Mouse (Mus musculus): Measurements from ENCODE around the gene Gm20604. TPM values are rescaled to one million over a fixed set of nuclear protein-coding genes. Genes with fewer than 3 reads are reported as not detected.
A peak's percentile ranks its signal among the peaks of the same experiment; 100 is the strongest.

Gene Gm20604
- polyA plus RNA-seq, 1 experiment from 2014 or later = 16.8 TPM

DNA sequence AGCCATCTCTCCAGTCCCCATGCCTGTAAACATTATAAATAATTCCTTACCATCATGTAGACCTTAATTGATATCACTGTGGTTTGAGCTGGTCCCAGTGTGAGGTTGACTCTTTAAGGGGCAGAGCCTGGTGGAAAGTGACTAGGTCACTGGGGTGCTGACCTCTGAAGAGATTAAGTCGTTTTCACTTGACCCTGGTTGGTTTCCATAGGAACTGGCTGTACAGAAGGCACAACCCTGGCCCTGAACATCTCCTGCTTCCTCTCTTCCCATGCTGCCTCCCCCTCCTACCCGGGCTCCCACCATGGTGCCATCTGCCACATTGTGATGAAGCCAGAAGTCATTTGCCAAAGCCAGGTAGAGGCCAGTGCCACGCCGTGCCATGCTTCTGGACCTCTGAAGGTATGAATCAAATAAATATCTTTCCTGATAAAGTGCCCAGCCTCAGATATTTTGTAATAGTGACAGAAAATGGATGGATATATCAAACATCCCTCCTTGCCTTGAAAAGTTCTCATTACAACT is 47.6 kb downstream of the Gm20604 start:
- no peak overlapping the region for H3K9ac ChIP-seq (ENCODE audit: low read length)
- no peaks in the 10 kb centered on the region for H3K9me3 ChIP-seq (ENCODE audit: control insufficient read depth, low read length)
- peaks cover 6 to 9% of the 10 kb centered on the region in 2 experiments; a peak in 1 of 4 replicates for H3K4me1 ChIP-seq (ENCODE audit: control insufficient read depth in 2 of 2, insufficient read depth in 2 of 2, low read length in 2 of 2)
- no peak overlapping the region for H3K4me3 ChIP-seq (ENCODE audit: control insufficient read depth in 1 of 2, insufficient read depth in 1 of 2, low read depth in 1 of 2, low read length in 2 of 2)
- H3K36me3 ChIP-seq (ENCODE audit: control insufficient read depth, insufficient read depth, low read length) = no peaks in the 10 kb centered on the region
- no peak for ATAC-seq (ENCODE audit: insufficient number of reproducible peaks, insufficient read depth, low FRiP score, low read depth)
- no peak overlapping the region for H3K4me2 ChIP-seq (ENCODE audit: low read length)
- H3K27ac ChIP-seq (replicated peaks in 1 of 2; ENCODE audit: control insufficient read depth in 1 of 2, insufficient read depth in 1 of 2, low read depth in 2 of 2, low read length in 2 of 2) = no peak overlapping the region
- H3K27me3 ChIP-seq (ENCODE audit: control insufficient read depth, insufficient read depth, low read length) = peaks cover 7% of the 10 kb centered on the region; the same call in 1 of the 2 replicates
- WGBS = 70% methylated on average over 4 of the region's 4 CpGs

DNA sequence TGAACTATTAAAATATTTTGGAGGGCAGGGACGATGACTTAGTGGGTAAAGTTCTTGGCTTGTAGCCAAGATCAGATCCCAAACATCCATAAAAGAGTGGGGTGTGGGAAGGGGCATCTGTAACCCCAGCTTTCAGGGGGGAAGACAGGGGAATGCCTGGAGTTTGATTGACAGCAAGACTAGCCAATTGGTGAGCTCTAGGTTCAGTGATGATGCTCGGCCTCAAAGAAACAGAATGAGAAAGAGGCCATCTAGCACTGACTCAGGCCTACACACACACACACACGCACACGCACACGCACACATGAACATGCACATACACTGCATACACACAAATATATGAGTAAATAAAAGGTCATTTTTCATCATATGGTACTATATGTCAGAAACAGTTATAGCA is 48.6 kb downstream of the Gm20604 start:
- ATAC-seq (ENCODE audit: insufficient number of reproducible peaks, insufficient read depth, low FRiP score, low read depth) = no peak
- Histone ChIP-seq H3K9ac (ENCODE audit: low read length) (no peak overlapping the region), H3K4me3 (ENCODE audit: control insufficient read depth in 1 of 2, insufficient read depth in 1 of 2, low read depth in 1 of 2, low read length in 2 of 2) (no peak overlapping the region), H3K27ac (replicated peaks in 1 of 2; ENCODE audit: control insufficient read depth in 1 of 2, insufficient read depth in 1 of 2, low read depth in 2 of 2, low read length in 2 of 2) (no peak overlapping the region), H3K4me2 (ENCODE audit: low read length) (no peak overlapping the region), H3K27me3 (ENCODE audit: control insufficient read depth, insufficient read depth, low read length) (peaks cover 7% of the 10 kb centered on the region; the same call in 1 of the 2 replicates), H3K9me3 (ENCODE audit: control insufficient read depth, low read length) (no peaks in the 10 kb centered on the region), H3K4me1 (ENCODE audit: control insufficient read depth in 2 of 2, insufficient read depth in 2 of 2, low read length in 2 of 2) (peaks cover 6 to 16% of the 10 kb centered on the region in 2 experiments; a peak in 2 of 4 replicates), H3K36me3 (ENCODE audit: control insufficient read depth, insufficient read depth, low read length) (no peaks in the 10 kb centered on the region)
- WGBS = 88% methylated on average over 5 of the region's 5 CpGs

DNA sequence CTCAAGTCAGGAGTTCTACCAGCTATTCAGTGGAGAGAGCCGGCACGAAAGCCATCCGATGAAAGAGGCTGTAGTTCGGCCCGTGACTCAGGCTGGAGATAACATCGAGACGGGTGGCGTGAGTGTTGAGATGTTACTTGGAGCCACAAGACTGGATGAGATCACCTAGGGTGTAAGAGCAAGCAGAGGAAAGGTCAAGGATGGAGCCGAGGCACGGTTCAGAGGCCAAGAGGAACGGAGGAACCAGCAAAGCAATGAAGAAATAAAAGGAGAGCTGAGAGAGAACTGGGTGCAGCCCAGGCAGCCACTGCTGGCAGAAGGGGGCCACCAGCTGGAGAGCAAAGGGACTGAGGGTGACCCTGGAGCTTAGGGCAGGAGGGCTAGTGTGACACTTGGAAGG is 50.3 kb downstream of the Gm20604 start:
- H3K4me3 ChIP-seq (ENCODE audit: control insufficient read depth in 1 of 2, insufficient read depth in 1 of 2, low read depth in 1 of 2, low read length in 2 of 2) = peak overlapping the region; percentile 7 to 34; a peak in 3 of 4 replicates
- peak overlapping the region; percentile 55; the same call in 1 of the 2 replicates for H3K9ac ChIP-seq (ENCODE audit: low read length)

DNA sequence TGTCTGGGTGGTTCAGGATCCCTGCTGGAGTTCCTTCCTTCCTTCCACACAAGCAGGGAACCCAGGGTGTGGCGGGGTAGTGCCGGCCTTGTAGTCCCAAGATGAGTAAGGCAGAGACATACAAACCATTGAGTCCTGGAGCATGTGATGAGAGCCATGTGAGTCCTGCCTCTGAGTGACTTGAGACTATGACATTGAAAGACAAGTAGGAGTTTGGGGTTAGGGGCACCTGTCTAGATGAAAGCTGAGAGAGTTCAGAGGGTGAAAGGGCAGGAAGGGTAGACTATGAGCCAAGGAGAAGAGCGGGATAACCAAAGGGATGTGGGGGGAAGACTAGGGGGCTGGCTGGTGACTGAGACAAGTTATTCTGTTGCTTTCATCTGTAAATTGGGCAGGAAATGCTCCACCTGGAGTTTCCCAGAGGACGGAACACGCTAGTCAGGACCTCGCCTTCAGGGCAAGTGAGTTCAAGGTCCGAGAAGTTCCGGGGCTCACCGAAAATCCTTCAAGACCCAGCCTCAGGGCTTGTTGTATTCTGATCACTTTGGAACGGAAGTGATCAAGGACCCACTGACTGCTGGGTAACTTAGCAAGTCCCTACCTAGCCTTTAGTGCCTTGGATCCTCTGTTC is 51.5 kb downstream of the Gm20604 start:
- Histone ChIP-seq H3K4me1 (ENCODE audit: control insufficient read depth in 2 of 2, insufficient read depth in 2 of 2, low read length in 2 of 2) (peaks cover 15 to 33% of the 10 kb centered on the region in 2 experiments; a peak in 3 of 4 replicates), H3K9me3 (ENCODE audit: control insufficient read depth, low read length) (no peaks in the 10 kb centered on the region), H3K27ac (replicated peaks in 1 of 2; ENCODE audit: control insufficient read depth in 1 of 2, insufficient read depth in 1 of 2, low read depth in 2 of 2, low read length in 2 of 2) (no peak overlapping the region), H3K9ac (ENCODE audit: low read length) (no peak overlapping the region), H3K27me3 (ENCODE audit: control insufficient read depth, insufficient read depth, low read length) (peaks cover 7% of the 10 kb centered on the region; the same call in 1 of the 2 replicates), H3K36me3 (ENCODE audit: control insufficient read depth, insufficient read depth, low read length) (no peaks in the 10 kb centered on the region), H3K4me3 (ENCODE audit: control insufficient read depth in 1 of 2, insufficient read depth in 1 of 2, low read depth in 1 of 2, low read length in 2 of 2) (no peak overlapping the region), H3K4me2 (ENCODE audit: low read length) (no peak overlapping the region)
- no peak for ATAC-seq (ENCODE audit: insufficient number of reproducible peaks, insufficient read depth, low FRiP score, low read depth)
- WGBS = 92% methylated on average over 10 of the region's 10 CpGs

More for the DNA sequence above, 50.3 kb downstream of the Gm20604 start:
- 16% methylated on average over 11 of the region's 11 CpGs for WGBS
- H3K4me2 ChIP-seq (ENCODE audit: low read length) = peak overlapping the region; percentile 58
- no peaks in the 10 kb centered on the region for H3K9me3 ChIP-seq (ENCODE audit: control insufficient read depth, low read length)
- H3K4me1 ChIP-seq (ENCODE audit: control insufficient read depth in 2 of 2, insufficient read depth in 2 of 2, low read length in 2 of 2) = peaks cover 12 to 25% of the 10 kb centered on the region in 2 experiments; a peak in 3 of 4 replicates
- no peaks in the 10 kb centered on the region for H3K36me3 ChIP-seq (ENCODE audit: control insufficient read depth, insufficient read depth, low read length)
- 0 out of 4 replicates have a peak overlapping the region, but pooled peaks of 1 of the 2 experiments have one; percentile 3 for H3K27ac ChIP-seq (replicated peaks in 1 of 2; ENCODE audit: control insufficient read depth in 1 of 2, insufficient read depth in 1 of 2, low read depth in 2 of 2, low read length in 2 of 2)
- peaks cover 7% of the 10 kb centered on the region; the same call in 1 of the 2 replicates for H3K27me3 ChIP-seq (ENCODE audit: control insufficient read depth, insufficient read depth, low read length)
- ATAC-seq (ENCODE audit: insufficient number of reproducible peaks, insufficient read depth, low FRiP score, low read depth) = no peak

DNA sequence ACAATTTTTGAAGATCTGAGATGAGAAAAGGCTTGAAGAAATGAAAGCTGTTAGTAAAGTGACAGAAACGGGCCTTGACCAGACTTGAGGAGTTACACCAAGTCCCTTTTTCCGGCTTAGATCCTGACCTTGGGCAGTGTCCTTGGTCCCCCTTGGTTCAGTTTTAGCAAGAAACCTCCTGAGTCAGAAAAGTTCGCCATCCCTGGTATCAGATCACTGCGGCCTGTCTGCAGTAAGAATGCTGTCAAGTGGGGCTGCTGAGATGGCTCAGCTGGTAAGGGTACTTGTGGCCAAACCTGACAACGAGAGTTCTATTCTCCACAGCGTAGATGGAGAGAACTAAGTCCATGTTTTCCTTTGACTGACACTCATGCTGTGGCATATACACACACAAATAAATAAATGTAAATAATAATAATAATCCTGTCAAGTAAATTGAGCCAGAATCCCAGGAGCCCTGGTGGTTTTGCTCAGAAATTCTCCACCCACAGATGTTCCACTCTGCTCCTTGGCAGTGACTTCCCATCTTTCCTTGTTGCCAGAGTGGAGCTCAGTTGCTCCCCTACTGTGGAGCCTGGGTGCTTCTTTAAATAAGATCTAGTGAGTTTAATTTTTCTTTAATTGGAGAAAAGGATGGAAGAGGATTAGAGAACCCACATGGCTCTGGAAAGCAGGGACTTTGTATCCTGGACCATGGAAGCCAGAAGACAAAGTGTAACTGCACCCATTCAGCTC is 52.4 kb downstream of the Gm20604 start:
- Histone ChIP-seq H3K27me3 (ENCODE audit: control insufficient read depth, insufficient read depth, low read length) (peaks cover 7% of the 10 kb centered on the region; the same call in 1 of the 2 replicates), H3K27ac (replicated peaks in 1 of 2; ENCODE audit: control insufficient read depth in 1 of 2, insufficient read depth in 1 of 2, low read depth in 2 of 2, low read length in 2 of 2) (no peak overlapping the region; a peak in 1 of 4 replicates), H3K4me1 (ENCODE audit: control insufficient read depth in 2 of 2, insufficient read depth in 2 of 2, low read length in 2 of 2) (peaks cover 15 to 33% of the 10 kb centered on the region in 2 experiments; a peak in 3 of 4 replicates), H3K4me3 (ENCODE audit: control insufficient read depth in 1 of 2, insufficient read depth in 1 of 2, low read depth in 1 of 2, low read length in 2 of 2) (peak overlapping the region in 1 of 2 experiments; percentile 82; a peak in 1 of 4 replicates), H3K36me3 (ENCODE audit: control insufficient read depth, insufficient read depth, low read length) (no peaks in the 10 kb centered on the region), H3K9ac (ENCODE audit: low read length) (peak overlapping the region; percentile 88; the same call in 1 of the 2 replicates), H3K4me2 (ENCODE audit: low read length) (peak overlapping the region; percentile 96), H3K9me3 (ENCODE audit: control insufficient read depth, low read length) (no peaks in the 10 kb centered on the region)
- no peak for ATAC-seq (ENCODE audit: insufficient number of reproducible peaks, insufficient read depth, low FRiP score, low read depth)
- WGBS = 66% methylated on average over 6 of the region's 6 CpGs

DNA sequence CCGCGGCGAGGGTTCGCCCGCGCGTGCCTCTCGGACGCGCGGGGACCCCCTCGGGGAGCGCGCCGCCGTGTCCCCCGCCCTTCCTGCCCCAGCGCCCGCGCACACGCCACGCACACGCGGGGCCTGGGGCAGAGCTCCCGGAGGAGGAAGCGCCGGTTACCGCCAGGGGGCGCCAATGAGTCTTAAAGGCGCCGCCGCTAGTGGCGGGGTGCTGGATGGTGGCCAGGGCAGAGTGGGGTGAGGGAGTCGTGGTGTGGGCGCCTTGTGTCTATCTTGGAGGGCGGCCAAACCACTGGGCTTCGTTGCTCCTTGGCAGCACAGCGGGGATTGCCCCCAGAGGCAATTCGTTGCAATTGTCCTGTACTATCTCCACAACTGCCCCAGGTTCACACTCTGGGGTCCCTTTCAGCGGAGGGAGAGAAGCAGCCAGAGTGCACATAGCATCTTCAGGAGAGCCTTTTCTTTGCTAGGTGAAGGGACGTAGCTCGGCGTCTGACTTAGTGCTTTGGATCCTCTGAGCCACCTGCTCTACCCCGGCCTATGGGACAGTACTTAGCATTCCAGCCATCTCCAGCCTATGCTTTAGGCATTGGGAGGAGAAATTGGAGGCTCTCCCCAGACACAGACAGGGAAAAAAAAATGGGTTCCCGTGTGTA is 53.1 kb downstream of the Gm20604 start:
- H3K9ac ChIP-seq (ENCODE audit: low read length) = peak overlapping the region; percentile 88
- peak overlapping the region; percentile 49 to 81; a peak in 3 of 4 replicates for H3K27ac ChIP-seq (replicated peaks in 1 of 2; ENCODE audit: control insufficient read depth in 1 of 2, insufficient read depth in 1 of 2, low read depth in 2 of 2, low read length in 2 of 2)
- no peaks in the 10 kb centered on the region for H3K9me3 ChIP-seq (ENCODE audit: control insufficient read depth, low read length)
- H3K4me1 ChIP-seq (ENCODE audit: control insufficient read depth in 2 of 2, insufficient read depth in 2 of 2, low read length in 2 of 2) = peaks cover 15 to 33% of the 10 kb centered on the region in 2 experiments; a peak in 3 of 4 replicates
- WGBS = 2% methylated on average over 44 of the region's 45 CpGs
- no peaks in the 10 kb centered on the region for H3K36me3 ChIP-seq (ENCODE audit: control insufficient read depth, insufficient read depth, low read length)
- ATAC-seq (ENCODE audit: insufficient number of reproducible peaks, insufficient read depth, low FRiP score, low read depth) = peak; percentile 77
- peak overlapping the region; percentile 96 for H3K4me2 ChIP-seq (ENCODE audit: low read length)
- H3K4me3 ChIP-seq (ENCODE audit: control insufficient read depth in 1 of 2, insufficient read depth in 1 of 2, low read depth in 1 of 2, low read length in 2 of 2) = peak overlapping the region; percentile 78 to 82
- peaks cover 7% of the 10 kb centered on the region; the same call in 1 of the 2 replicates for H3K27me3 ChIP-seq (ENCODE audit: control insufficient read depth, insufficient read depth, low read length)
